Mouse (Mus musculus): ENCODE measurements around the gene Wnt5a. TPM values are rescaled to one million over a fixed set of nuclear protein-coding genes. Genes with fewer than 3 reads are reported as not detected.

Gene Wnt5a
- polyA plus RNA-seq, 1 experiment: 1.3 TPM

GRCm38 (mm10) chr14:28511029-28511651, 6.6 kb downstream of the Wnt5a start:
- TF ChIP-seq EP300 (IDR thresholded peaks at IDR 0.05; ENCODE audit: insufficient read depth, low read depth, low read length) (no peak), POLR2A (IDR thresholded peaks at IDR 0.05; ENCODE audit: insufficient read depth, low read length) (no peak), CTCF (IDR thresholded peaks at IDR 0.05; ENCODE audit: low read depth, low read length) (no peak)
- peaks cover 33% of the 10 kb centered on the region for H3K27me3 ChIP-seq (ENCODE audit: control insufficient read depth, insufficient read depth, low read length, poor library complexity, severe bottlenecking)

DNA sequence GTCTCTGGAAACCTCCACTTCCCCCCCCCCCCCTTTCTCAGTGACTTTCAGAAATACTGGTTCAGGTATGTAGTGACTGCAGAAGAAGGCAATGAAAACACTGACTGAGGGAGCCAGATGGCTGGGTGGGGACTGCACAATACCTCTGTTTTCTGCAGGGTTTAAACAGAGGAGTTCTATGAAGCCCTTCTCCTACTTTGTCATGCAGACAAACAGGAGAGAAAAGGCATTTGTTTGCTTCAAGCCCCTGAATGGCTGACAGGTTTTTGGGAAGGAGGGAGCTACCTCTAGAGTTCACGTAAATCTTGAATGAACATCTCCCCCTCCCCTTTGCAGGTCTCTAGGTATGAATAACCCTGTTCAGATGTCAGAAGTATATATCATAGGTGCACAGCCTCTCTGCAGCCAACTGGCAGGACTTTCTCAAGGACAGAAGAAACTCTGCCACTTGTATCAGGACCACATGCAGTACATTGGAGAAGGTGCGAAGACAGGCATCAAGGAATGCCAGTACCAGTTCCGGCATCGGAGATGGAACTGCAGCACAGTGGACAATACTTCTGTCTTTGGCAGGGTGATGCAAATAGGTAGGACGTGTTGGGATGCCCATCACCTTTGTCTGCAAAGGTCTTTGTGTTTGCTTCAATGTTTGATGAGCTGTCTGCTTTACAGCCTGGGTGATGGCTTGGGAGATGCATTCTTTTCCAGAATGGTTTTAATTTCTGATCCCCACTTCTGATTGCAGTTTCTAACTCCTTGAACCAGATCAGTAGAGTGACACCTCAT, 8.4 kb downstream of the Wnt5a start:
- H3K9me3 ChIP-seq (replicated peaks; ENCODE audit: control insufficient read depth, insufficient read depth, low read length, poor library complexity, severe bottlenecking): no peaks in the 10 kb centered on the region
- H3K4me1 ChIP-seq (ENCODE audit: control insufficient read depth, insufficient read depth, low read length): peaks cover 3% of the 10 kb centered on the region
- no peak overlapping the region for H3K27ac ChIP-seq (ENCODE audit: insufficient read depth, low read length)
- no peak overlapping the region for H3K4me3 ChIP-seq (ENCODE audit: low read depth, low read length)
- H3K27me3 ChIP-seq (ENCODE audit: control insufficient read depth, insufficient read depth, low read length, poor library complexity, severe bottlenecking): peaks cover 28% of the 10 kb centered on the region
- H3K36me3 ChIP-seq (ENCODE audit: control insufficient read depth, insufficient read depth, low read length, poor library complexity, severe bottlenecking): no peaks in the 10 kb centered on the region
- H3K9ac ChIP-seq (ENCODE audit: low read depth, poor library complexity, severe bottlenecking): no peak overlapping the region
- TF ChIP-seq POLR2A (IDR thresholded peaks at IDR 0.05; ENCODE audit: insufficient read depth, low read length) (no peak), EP300 (IDR thresholded peaks at IDR 0.05; ENCODE audit: insufficient read depth, low read depth, low read length) (no peak), CTCF (IDR thresholded peaks at IDR 0.05; ENCODE audit: low read depth, low read length) (no peak)

More at GRCm38 (mm10) chr14:28511029-28511651, 6.6 kb downstream of the Wnt5a start:
- Histone ChIP-seq H3K36me3 (ENCODE audit: control insufficient read depth, insufficient read depth, low read length, poor library complexity, severe bottlenecking) (no peaks in the 10 kb centered on the region), H3K4me3 (ENCODE audit: low read depth, low read length) (peak overlapping the region; percentile 58), H3K27ac (ENCODE audit: insufficient read depth, low read length) (no peak overlapping the region), H3K9me3 (replicated peaks; ENCODE audit: control insufficient read depth, insufficient read depth, low read length, poor library complexity, severe bottlenecking) (no peaks in the 10 kb centered on the region), H3K4me1 (ENCODE audit: control insufficient read depth, insufficient read depth, low read length) (peaks cover 3% of the 10 kb centered on the region), H3K9ac (ENCODE audit: low read depth, poor library complexity, severe bottlenecking) (peak overlapping the region; percentile 51)

DNA sequence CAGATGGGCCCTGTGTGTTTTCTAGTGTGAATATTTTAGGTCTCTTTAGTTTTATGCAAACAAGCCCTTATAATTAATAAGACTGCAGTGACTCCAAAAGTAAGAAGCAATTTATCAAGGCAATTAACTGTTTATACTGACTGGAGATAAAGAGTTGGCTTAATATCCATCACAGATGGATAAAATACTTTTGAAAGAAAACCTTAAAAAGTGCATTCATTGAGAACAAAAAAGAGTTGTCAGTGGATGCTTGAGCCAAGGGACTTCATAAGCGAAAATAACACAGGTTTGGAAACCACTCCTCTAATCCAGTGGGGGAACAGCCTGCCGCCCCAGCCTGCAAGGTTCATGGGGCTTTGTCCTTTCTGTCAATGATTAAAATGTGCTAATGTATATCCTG, 9.6 kb downstream of the Wnt5a start:
- peaks cover 3% of the 10 kb centered on the region for H3K4me1 ChIP-seq (ENCODE audit: control insufficient read depth, insufficient read depth, low read length)
- H3K9me3 ChIP-seq (replicated peaks; ENCODE audit: control insufficient read depth, insufficient read depth, low read length, poor library complexity, severe bottlenecking): no peaks in the 10 kb centered on the region
- TF ChIP-seq POLR2A (IDR thresholded peaks at IDR 0.05; ENCODE audit: insufficient read depth, low read length) (no peak), CTCF (IDR thresholded peaks at IDR 0.05; ENCODE audit: low read depth, low read length) (no peak), EP300 (IDR thresholded peaks at IDR 0.05; ENCODE audit: insufficient read depth, low read depth, low read length) (no peak)
- no peak overlapping the region for H3K9ac ChIP-seq (ENCODE audit: low read depth, poor library complexity, severe bottlenecking)
- H3K27me3 ChIP-seq (ENCODE audit: control insufficient read depth, insufficient read depth, low read length, poor library complexity, severe bottlenecking): peaks cover 20% of the 10 kb centered on the region
- no peak overlapping the region for H3K4me3 ChIP-seq (ENCODE audit: low read depth, low read length)
- H3K36me3 ChIP-seq (ENCODE audit: control insufficient read depth, insufficient read depth, low read length, poor library complexity, severe bottlenecking): no peaks in the 10 kb centered on the region
- H3K27ac ChIP-seq (ENCODE audit: insufficient read depth, low read length): no peak overlapping the region

DNA sequence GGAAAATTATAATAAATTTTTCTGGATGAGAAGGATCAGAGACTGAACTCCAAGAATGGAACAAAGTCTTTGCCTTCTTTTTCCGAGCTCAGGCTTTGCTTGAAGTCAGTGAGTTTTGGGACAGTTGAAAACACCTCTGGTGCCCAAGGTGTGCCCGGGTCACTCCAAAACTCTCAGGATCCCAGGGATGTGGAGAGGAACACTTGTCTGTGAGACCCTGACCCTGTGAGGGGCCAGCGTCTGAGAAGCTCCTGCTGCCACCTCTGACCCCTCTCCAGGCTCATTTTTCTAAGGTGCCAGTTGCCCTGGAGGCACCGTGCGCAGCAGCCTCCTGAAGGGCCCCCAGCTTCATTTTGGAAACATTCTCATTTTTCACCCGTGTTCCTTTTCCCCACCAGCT, 10.8 kb downstream of the Wnt5a start:
- H3K4me3 ChIP-seq (ENCODE audit: low read depth, low read length): no peak overlapping the region
- H3K27ac ChIP-seq (ENCODE audit: insufficient read depth, low read length): no peak overlapping the region
- H3K9ac ChIP-seq (ENCODE audit: low read depth, poor library complexity, severe bottlenecking): no peak overlapping the region
- H3K27me3 ChIP-seq (ENCODE audit: control insufficient read depth, insufficient read depth, low read length, poor library complexity, severe bottlenecking): peaks cover 13% of the 10 kb centered on the region
- H3K36me3 ChIP-seq (ENCODE audit: control insufficient read depth, insufficient read depth, low read length, poor library complexity, severe bottlenecking): no peaks in the 10 kb centered on the region
- H3K4me1 ChIP-seq (ENCODE audit: control insufficient read depth, insufficient read depth, low read length): peaks cover 3% of the 10 kb centered on the region
- no peaks in the 10 kb centered on the region for H3K9me3 ChIP-seq (replicated peaks; ENCODE audit: control insufficient read depth, insufficient read depth, low read length, poor library complexity, severe bottlenecking)
- TF ChIP-seq CTCF (IDR thresholded peaks at IDR 0.05; ENCODE audit: low read depth, low read length): no peak
- no peak for TF ChIP-seq EP300 (IDR thresholded peaks at IDR 0.05; ENCODE audit: insufficient read depth, low read depth, low read length)
- TF ChIP-seq POLR2A (IDR thresholded peaks at IDR 0.05; ENCODE audit: insufficient read depth, low read length): no peak

GRCm38 (mm10) chr14:28517631-28518560, 13.3 kb downstream of the Wnt5a start:
- Histone ChIP-seq H3K36me3 (ENCODE audit: control insufficient read depth, insufficient read depth, low read length, poor library complexity, severe bottlenecking) (no peaks in the 10 kb centered on the region), H3K9ac (ENCODE audit: low read depth, poor library complexity, severe bottlenecking) (no peak overlapping the region; the same call in 1 of the 2 replicates), H3K4me3 (ENCODE audit: low read depth, low read length) (peak overlapping the region; percentile 53), H3K9me3 (replicated peaks; ENCODE audit: control insufficient read depth, insufficient read depth, low read length, poor library complexity, severe bottlenecking) (no peaks in the 10 kb centered on the region), H3K4me1 (ENCODE audit: control insufficient read depth, insufficient read depth, low read length) (peaks cover 1% of the 10 kb centered on the region), H3K27me3 (ENCODE audit: control insufficient read depth, insufficient read depth, low read length, poor library complexity, severe bottlenecking) (peaks cover 2% of the 10 kb centered on the region; the same call in 1 of the 2 replicates), H3K27ac (ENCODE audit: insufficient read depth, low read length) (no peak overlapping the region)
- no peak for TF ChIP-seq POLR2A (IDR thresholded peaks at IDR 0.05; ENCODE audit: insufficient read depth, low read length)
- no peak for TF ChIP-seq CTCF (IDR thresholded peaks at IDR 0.05; ENCODE audit: low read depth, low read length)
- TF ChIP-seq EP300 (IDR thresholded peaks at IDR 0.05; ENCODE audit: insufficient read depth, low read depth, low read length): no peak
